Mouse (Mus musculus) neural tube, embryonic 10.5 days (tissue): Measurements from ENCODE around the gene Ercc6l2.
"Not testable (repeated sequence)": the region's sequence is repeated elsewhere in the genome, so short reads cannot be mapped to it uniquely, and the experiment has no call there.

Experiments used
- DNase-seq: peaks from one replicate; pipeline ENCODE4 v3.0.0-alpha.2; 2017; ENCODE audit warnings: low spot score; ENCODE audit errors: extremely low spot score

Gene Ercc6l2

DNA sequence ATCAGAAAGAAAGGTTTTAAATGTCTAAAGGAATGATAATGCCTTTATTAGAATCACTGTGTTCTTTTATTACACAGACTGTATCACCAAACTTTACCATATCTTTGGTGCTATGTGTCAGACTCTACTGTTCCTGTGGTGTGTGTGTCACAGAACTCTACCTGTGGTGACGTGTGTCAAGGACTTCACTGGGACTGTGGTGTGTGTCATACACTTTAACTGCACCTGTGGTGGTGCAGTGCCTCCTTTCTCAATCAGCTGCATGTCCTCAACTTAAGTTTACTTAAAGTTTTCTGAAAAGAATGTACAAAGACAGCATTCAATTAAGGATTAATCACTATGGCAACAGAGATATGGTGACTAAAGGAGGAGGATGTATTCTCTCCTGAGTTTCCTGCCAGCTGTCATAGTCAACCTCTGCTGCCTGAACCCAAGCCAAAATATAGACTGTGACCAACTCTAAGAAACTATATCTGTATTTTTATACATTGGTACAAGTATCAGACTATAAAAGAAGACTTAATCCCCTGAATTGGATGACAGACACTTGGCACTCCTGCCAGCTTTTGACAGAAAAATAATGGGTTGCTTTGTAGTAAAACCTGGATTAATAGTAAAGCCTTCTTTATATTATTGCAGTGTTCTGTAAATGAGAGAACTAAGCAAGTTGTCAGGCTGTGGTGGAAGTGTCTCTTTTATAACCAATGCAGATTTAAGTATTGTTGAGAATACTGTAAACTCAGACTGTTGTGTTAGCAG, 64.2 kb downstream of the Ercc6l2 start:
- DNase-seq = no peak

GRCm38 (mm10) chr13:63879864-63880141, 64.8 kb downstream of the Ercc6l2 start:
- no peak for DNase-seq

GRCm38 (mm10) chr13:63885532-63885949, 70.5 kb downstream of the Ercc6l2 start:
- no peak for DNase-seq

GRCm38 (mm10) chr13:63886429-63887052, 71.5 kb downstream of the Ercc6l2 start:
- DNase-seq = no peak

DNA sequence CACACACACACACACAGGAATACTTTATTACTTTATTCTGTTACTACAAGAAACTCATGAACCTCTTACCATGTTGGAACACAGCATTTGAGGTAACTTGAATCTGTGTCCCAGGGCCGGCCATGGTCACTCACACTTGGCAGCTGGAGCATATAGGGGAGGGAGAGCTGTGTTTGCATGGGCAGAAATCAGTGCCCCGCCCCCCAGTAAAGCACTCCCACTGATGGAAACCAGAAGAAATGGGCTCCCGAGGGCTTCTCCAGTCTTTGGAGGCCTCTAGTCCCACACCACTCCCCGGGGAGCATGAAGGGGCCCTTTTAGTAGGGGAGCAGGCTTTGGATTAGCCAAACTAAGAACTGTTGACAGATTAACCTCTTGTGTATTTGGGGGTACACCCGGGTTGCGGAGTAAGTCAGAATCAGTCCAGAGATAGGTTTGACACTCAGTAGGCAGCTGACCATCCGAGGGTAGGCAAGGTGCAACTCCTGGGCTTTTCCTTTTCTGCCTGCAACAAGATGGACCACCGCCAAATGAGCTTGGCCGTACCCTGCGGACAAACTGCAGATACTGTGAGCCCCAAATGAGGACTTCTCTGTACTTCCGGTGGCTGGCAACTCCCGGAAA, 85.8 kb downstream of the Ercc6l2 start:
- no peak for DNase-seq

DNA sequence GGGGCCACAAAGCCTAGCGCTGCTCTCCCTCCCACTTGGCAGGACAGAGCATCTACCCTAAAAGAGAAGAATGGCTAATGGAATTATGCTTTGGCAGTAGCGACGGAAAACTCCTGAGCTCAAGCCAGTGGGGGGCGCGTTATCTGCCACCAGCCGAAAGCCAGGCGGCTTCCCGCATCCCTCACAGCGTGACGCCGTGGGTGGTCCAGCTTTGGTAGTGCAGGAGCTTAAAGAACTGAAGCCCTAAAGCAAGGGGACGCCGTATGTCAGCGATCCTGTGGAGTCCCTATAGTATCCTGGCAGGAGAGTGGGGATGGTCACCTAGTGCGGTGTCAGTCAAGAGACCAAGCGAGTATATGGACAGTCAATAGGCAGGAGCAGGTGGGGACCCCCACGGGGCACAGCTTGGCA, 86.3 kb downstream of the Ercc6l2 start:
- peak; percentile 70 for DNase-seq

GRCm38 (mm10) chr13:63901714-63902597, 86.9 kb downstream of the Ercc6l2 start:
- no peak for DNase-seq

DNA sequence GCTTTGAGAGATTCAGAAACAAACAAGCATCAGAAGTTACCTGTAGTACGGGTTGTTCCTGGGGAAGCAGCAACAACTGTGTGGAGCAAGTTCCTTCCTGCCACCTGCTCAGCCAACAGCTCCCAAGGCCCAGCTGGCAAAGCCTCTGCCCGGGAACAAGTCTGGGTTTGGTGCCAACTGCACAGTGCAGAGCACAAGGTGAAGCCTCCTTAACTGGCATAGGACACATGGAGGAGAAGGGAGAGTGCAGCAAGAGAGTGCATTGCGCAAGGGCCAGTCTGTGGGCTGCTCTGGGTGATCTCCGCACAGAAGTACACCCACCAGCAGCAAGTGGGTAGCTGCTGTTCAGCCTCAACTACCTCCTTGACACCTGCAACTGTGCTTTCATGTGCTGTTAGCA, 91.5 kb downstream of the Ercc6l2 start:
- DNase-seq = no peak

- no peak for DNase-seq
These were observed 92.4 kb downstream of the Ercc6l2 start for GRCm38 (mm10) chr13:63907437-63907836.

- DNase-seq = no peak
These were observed 95.2 kb downstream of the Ercc6l2 start for GRCm38 (mm10) chr13:63910141-63910804.

DNA sequence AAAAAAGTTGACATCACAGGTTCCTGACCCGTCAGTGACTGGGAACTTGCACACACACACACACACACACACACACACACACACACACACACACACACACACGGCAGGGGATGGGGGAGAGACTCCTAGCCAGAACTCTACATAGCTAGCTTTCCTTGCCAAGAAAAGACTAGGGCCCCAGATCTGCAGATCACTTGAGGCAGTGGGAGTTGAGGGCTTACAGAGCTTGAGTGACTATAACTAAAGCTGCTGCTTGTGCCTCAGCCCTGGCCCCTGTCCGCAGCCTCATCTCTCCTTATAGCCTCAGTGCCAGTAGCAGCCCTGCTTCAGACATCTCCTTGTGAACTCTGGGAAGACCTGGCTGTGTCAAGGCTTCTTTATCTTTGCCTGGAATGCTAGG, 96.6 kb downstream of the Ercc6l2 start:
- no peak for DNase-seq

DNA sequence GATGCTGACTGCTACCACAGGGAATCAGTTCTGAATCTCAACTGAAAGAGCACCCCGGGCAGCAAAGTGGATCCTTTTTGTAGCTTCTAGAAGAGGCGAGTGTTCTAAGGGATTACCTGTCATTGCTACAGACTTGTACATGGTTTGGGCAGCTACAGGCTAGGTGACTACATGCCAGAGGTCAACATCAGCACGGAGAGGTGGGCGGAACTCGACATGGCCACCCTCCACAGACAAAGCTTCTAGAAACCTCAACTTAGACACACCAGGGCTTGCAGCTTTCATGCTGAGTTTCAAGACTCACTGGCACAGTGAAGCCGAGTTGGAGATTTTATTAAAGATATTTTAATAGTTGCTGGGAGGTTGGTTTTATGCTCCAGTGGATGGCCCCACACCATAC, 98.1 kb downstream of the Ercc6l2 start:
- DNase-seq = no peak

DNA sequence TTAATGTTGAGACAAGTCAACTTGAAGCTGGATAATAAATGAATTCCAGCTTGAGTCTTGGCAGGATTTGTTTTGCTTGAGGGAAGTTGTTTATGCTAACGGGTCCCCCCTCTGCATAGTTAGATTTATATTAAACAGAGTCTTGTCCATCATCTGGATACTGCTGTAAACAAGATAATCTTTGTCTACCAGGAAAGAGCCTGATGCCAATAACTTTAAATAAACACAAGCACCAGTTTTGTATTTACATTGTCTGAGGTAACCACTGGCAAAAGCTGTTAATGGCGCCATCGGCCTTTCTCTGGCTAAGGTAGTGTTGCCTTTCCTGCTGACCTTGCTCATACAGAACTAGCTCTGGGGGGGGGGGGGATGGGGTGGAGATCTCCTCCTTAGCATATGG, 100.1 kb downstream of the Ercc6l2 start:
- no peak for DNase-seq

DNA sequence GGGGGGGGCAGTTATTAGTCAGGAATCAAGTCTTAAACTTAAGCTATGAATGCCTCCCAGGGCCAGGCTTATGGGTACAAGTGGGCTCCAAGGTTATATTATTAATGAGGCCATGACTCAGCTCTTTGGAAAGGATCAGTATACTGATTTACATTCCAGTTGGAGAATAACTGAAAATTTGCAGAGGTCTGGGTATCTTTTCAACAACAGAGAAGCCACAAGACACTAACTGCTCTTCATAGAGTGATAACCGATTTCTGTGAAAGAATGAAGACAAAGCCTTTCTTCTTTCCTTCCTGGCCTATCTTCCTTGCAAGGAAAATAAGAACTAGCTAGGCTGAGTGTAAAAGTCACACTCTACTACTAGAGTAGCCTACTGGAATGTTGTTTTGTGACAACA, 100.6 kb downstream of the Ercc6l2 start:
- no peak for DNase-seq

DNA sequence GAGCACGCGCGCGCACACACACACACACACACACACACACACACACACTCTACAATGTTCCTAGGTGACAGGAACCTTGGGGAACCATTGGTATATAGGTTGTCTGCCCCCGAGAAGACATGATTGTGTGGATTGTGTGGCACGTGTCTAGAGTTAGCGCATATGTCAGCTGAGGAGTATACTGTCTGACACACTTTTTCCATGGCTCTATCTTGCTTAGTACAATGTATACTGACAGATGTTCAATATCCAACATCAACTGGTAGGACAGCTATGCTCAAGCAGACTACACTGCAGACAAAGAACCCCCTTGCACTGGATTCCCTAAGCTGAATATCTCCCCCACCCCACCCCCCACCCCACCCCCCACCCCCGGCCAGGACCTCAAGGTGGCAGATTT, 101.5 kb downstream of the Ercc6l2 start:
- no peak for DNase-seq

DNA sequence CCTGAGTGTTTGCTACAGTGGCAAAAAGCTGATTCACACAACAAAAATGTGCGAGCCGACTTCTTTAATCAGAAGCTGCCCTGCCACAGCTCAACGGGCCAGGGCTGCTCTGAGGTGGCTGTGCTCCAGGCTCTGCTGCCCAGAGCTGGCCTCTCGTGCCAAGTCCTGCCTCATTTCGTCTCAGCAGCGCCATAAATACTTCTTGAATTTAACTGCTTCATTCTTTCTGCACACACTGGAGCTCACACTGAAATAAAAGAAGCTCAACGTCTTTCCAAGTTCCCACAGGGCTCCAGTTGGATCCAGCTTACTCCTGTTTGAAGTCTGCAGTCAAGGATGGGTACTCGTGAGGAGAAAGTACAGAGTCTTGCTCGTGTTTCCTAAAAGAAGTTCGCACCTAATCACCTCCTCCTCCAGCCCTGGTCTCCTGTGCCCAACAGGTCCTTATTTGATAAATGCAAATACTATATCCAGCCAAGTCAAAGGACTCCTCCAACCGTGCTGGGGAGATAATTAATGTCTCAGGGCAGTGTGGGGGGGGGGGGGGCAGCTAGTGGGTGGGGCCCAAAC, 102.2 kb downstream of the Ercc6l2 start:
- DNase-seq = peak; percentile 34

DNA sequence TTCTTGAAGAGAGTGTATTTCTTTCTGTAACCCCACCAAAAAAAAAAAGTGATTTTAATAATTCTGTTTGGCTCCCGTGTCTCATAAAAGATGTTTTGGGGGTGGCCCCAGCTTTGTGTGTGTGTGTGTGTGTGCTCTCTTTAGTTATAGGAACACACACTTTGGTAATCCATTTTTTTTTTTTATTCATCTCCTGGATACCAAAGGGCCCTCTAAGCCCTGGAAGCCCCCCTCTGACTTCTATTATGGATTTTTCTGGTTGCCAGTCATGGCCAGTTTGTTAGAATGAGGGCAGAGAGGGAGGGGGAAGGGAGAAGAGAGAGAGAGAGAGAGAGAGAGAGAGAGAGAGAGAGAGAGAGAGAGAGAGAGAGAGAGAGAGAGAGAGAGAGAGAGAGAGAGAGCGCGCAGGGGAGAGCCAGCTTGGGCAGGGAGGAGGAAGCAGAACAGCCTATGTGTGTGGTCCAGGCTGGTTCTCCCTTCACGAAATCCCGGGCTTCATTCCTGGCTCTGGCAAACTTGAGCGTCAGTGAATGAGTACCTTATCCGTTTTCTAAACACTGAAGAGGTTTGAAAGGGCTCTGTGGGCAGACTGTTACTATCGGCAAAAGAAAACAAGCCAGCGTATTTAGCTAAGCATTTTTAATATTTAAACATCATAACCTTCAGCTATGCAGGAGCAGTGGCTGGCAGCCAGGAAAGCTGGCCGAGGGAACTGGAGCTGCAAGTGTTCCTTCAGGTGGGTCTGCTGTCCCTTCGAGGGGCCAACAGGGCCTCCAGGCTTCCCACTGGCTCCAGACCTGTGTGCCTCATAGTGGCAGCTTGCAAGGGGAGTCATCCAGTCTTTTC, 103.0 kb downstream of the Ercc6l2 start:
- DNase-seq = peak; percentile 48

GRCm38 (mm10) chr13:63918733-63919422, 103.8 kb downstream of the Ercc6l2 start:
- DNase-seq = no peak

DNA sequence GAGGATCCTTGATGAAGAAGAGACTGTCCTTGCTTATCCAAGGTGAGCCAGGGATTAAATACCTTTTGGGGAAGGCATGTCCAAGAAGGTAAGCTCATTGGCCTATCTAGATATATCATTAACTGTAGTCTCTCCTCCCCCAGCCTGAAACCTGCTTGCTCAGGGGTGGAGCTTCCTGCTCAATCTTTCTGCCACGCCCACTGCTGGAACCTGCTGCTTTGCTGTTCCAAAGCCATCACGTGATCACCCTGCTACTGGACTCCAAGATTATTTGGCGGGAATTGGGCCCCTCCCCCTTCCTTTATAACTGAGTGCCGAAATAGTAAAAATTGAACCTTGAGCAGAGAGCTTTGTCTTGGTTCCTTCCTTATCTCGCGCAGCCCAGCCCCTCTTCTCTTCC, 109.0 kb downstream of the Ercc6l2 start:
- not testable (repeated sequence) for DNase-seq
